Mouse (Mus musculus) forebrain, embryonic 16.5 days (tissue): ENCODE measurements at regions not wholly inside any gene's neighbourhood (a gene's known extent, or its start where the extent isn't known, plus 50 kb on each side); places are given as distances from the start of the nearest gene placed in this dataset.
A peak's percentile ranks its signal among the peaks of the same experiment; 100 is the strongest.

Experiments used
- ATAC-seq: fragments of 200-750 bp; cut with Nextera tagmentation; 2 replicates; pipeline ENCODE4 v1.8.0; 2017; ENCODE audit warnings: mild to moderate bottlenecking, moderate library complexity
- H3K27ac ChIP-seq: fragments of 300-500 bp; sonication (generic); 2 replicates; pipeline ENCODE4 v1.5.1; 2014; ENCODE audit warnings: low read length, control low read depth
- H3K27me3 ChIP-seq: fragments of 300-500 bp; sonication (generic); replicated peaks from 2 replicates; pipeline ENCODE4 v1.6.1; 2014; ENCODE audit warnings: low read length; ENCODE audit not compliant: control insufficient read depth, insufficient read depth
- H3K36me3 ChIP-seq: fragments of 300-500 bp; sonication (generic); 2 replicates; pipeline ENCODE4 v1.6.1; 2014; ENCODE audit not compliant: control insufficient read depth, insufficient read depth
- H3K4me1 ChIP-seq: fragments of 300-500 bp; sonication (generic); replicated peaks from 2 replicates; pipeline ENCODE4 v1.6.1; 2014; ENCODE audit warnings: low read length; ENCODE audit not compliant: control insufficient read depth, insufficient read depth
- H3K4me2 ChIP-seq: fragments of 300-500 bp; sonication (generic); 2 replicates; pipeline ENCODE4 v1.6.1; 2014; ENCODE audit warnings: mild to moderate bottlenecking, low read length, control low read depth
- H3K4me3 ChIP-seq: fragments of 300-500 bp; sonication (generic); replicated peaks from 2 replicates; pipeline ENCODE4 v1.5.1; 2014; ENCODE audit warnings: mild to moderate bottlenecking, low read length, control low read depth
- H3K9ac ChIP-seq: fragments of 300-500 bp; sonication (generic); replicated peaks from 2 replicates; pipeline ENCODE4 v1.6.1; 2014; ENCODE audit warnings: low read depth, low read length, control low read depth
- H3K9me3 ChIP-seq: fragments of 300-500 bp; sonication (generic); 2 replicates; pipeline ENCODE4 v1.6.1; 2016; ENCODE audit warnings: low read length; ENCODE audit not compliant: control insufficient read depth
- WGBS: fragments of 180-500 bp; shearing (Covaris S2); extraction: QIAGEN DNeasy Blood & Tissue Kit; methylation state at CpG from one replicate; pipeline ENCODE4 v1.1.7; 2014; 5-methylcytosine and 5-hydroxymethylcytosine counted together

DNA sequence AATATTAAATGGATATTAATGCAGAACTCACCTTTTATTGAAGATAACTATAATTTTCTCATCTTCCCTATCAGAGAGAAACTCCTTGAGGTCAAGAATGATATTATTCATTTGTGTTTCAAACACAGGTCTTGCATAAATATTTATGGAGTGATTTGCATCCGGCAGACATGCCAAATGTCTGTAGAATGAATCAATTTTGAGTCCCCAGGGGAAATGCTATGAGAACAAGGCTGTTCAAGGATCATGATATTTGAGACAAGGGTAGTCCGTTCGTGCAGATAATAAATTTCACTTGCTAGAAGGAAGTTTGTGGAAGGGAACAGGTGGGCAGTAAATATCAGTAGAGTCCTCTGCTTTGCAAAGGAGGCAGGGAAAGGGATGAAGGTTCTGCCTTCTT lies 141.7 kb upstream of the Apob start:
- Histone ChIP-seq H3K27me3 (no peaks in the 10 kb centered on the region), H3K4me3 (no peak overlapping the region), H3K27ac (no peak overlapping the region), H3K36me3 (no peaks in the 10 kb centered on the region), H3K4me1 (no peaks in the 10 kb centered on the region), H3K9me3 (no peaks in the 10 kb centered on the region), H3K9ac (no peak overlapping the region), H3K4me2 (no peak overlapping the region)
- WGBS, result 59% methylated on average over 3 of the region's 3 CpGs
- ATAC-seq, result no peak

DNA sequence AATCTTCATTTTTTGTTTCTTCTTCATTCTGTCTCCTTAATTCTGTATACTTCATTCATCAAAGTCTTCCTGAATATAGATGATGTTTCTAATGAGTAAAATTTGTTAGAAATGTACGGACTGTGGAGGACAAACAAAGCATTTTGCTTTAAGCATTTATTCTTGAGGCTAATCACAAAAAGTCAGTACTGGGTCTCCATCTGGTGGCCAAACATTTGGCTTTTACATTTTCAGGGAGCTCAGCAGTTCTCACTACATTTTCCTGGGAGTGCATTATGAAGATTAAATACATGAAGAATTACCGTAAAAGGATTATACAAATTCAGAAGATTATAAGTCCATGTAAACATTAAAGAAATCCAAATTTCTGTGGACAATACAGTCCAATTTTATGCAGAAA lies 123.6 kb upstream of the Apob start:
- Histone ChIP-seq H3K4me1 (no peaks in the 10 kb centered on the region), H3K4me2 (no peak overlapping the region), H3K9me3 (no peaks in the 10 kb centered on the region), H3K27me3 (no peaks in the 10 kb centered on the region), H3K4me3 (no peak overlapping the region), H3K9ac (no peak overlapping the region), H3K36me3 (no peaks in the 10 kb centered on the region), H3K27ac (no peak overlapping the region)
- ATAC-seq, result no peak
- 60% methylated on average over 2 of the region's 2 CpGs for WGBS

DNA sequence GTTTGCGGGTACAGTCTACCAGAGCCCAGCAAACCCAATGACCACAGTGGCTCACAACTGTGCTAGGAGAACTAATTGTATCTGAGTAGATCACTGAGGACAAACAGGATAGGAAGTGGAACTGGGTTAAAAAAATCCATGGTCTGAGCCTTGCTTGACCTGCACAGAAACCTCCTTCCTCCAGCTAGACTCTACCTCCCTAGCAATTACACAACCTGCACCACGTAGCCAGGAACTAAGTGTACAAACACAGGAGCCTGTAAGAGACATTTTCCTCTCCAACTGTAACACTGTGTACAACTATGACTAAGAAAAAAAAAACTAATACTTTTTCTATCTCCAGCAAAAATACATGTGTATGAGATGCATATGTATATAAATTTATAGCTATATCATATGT lies 121.8 kb upstream of the Apob start:
- no peaks in the 10 kb centered on the region for H3K4me1 ChIP-seq
- H3K4me2 ChIP-seq, result no peak overlapping the region
- no peak overlapping the region for H3K4me3 ChIP-seq
- H3K27ac ChIP-seq, result no peak overlapping the region
- H3K27me3 ChIP-seq, result no peaks in the 10 kb centered on the region
- H3K36me3 ChIP-seq, result no peaks in the 10 kb centered on the region
- H3K9ac ChIP-seq, result no peak overlapping the region
- H3K9me3 ChIP-seq, result no peaks in the 10 kb centered on the region
- ATAC-seq, result no peak
- 93% methylated on average over 2 of the region's 2 CpGs for WGBS

DNA sequence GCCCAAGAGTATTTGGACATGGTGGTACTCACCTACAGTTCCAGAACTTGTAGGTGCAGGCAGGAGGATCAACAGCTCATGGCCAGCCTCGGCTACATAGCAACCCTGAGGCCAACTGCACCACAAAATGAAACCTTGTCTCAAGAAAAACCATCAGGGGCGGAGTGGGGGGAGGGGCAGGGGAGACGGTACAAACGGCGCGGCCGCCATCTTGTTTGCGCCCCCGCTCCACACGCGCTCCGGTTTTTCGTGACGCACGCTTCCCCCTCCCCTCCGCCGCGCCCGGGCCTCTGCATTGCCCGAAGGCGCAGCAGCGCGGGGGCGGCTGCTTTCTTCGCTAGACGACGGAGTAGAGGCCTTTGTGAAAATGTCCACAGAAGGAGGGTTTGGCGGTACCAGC lies 117.9 kb upstream of the Apob start:
- ATAC-seq, result no peak
- H3K36me3 ChIP-seq, result no peaks in the 10 kb centered on the region
- no peak overlapping the region for H3K4me2 ChIP-seq
- no peak overlapping the region for H3K27ac ChIP-seq
- H3K4me3 ChIP-seq, result no peak overlapping the region
- no peaks in the 10 kb centered on the region for H3K9me3 ChIP-seq
- H3K4me1 ChIP-seq, result no peaks in the 10 kb centered on the region
- no peak overlapping the region for H3K9ac ChIP-seq
- H3K27me3 ChIP-seq, result no peaks in the 10 kb centered on the region
- 91% methylated on average over 27 of the region's 28 CpGs for WGBS

DNA sequence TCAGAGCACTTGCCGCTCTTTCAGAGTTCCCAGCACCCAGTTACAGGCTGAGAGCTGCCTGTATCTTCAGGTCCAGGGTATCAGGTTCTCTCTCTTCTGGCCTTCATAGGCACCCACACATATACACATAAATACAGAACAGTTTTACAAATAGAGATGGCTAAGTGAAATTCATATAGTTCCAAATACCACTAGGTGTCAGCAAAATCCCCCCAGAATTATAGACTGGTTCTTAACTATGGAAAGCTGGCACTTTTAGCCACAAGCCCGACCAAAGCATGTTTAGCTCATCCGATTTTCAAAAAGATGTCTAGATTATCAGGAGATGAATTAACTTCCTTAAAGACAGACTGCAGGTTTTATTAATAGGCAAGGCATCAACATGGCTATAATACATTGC lies 107.4 kb upstream of the Apob start:
- no peaks in the 10 kb centered on the region for H3K4me1 ChIP-seq
- no peak overlapping the region for H3K27ac ChIP-seq
- no peak overlapping the region for H3K4me3 ChIP-seq
- WGBS, result 69% methylated on average over 3 of the region's 3 CpGs
- H3K27me3 ChIP-seq, result no peaks in the 10 kb centered on the region
- no peak overlapping the region for H3K9ac ChIP-seq
- ATAC-seq, result peak; percentile 57
- H3K4me2 ChIP-seq, result no peak overlapping the region
- H3K36me3 ChIP-seq, result no peaks in the 10 kb centered on the region
- H3K9me3 ChIP-seq, result no peaks in the 10 kb centered on the region

DNA sequence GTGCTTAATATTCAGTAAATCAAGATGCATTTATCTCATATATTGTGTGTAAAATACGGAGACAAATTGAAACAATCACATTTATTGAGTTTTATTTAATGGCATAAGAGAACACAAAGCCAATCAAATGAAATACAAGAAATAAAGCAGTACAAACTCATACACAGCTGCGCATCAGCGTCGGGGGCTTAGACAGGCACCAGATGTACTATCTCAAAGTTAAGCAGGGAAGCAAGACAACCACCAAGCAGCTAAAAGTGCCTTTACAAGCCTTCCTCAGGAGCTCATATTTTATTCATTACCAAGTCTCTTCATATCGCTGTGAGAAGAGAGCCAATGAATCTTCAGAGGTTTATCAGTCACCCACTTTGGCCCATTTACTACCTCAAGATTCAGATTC lies 107.0 kb upstream of the Apob start:
- H3K27ac ChIP-seq, result no peak overlapping the region
- H3K4me3 ChIP-seq, result no peak overlapping the region
- no peaks in the 10 kb centered on the region for H3K27me3 ChIP-seq
- 81% methylated on average over 5 of the region's 5 CpGs for WGBS
- no peaks in the 10 kb centered on the region for H3K4me1 ChIP-seq
- H3K4me2 ChIP-seq, result no peak overlapping the region
- H3K9ac ChIP-seq, result no peak overlapping the region
- no peak for ATAC-seq
- H3K9me3 ChIP-seq, result no peaks in the 10 kb centered on the region
- no peaks in the 10 kb centered on the region for H3K36me3 ChIP-seq

DNA sequence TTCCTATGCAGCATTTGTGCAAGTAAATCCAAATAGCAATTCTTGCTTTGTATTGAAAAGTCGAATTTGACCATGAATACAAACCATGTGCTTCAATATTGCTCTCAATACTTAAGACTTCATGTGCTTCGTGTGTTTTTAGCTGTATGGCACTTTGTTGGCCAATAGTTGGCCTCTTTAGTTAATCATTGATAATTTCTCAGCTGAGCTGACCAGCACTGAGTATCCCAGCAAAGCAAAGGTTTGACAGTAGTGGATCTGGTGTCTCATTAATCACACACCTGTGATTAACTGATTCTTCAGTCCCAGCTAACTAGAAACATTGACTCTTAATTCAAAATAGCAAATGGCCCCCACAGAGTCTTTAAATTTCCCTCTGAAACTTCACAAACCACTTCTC lies 102.0 kb upstream of the Apob start:
- Histone ChIP-seq H3K4me1 (no peaks in the 10 kb centered on the region), H3K27me3 (no peaks in the 10 kb centered on the region), H3K4me3 (no peak overlapping the region), H3K9ac (no peak overlapping the region), H3K4me2 (no peak overlapping the region), H3K27ac (no peak overlapping the region), H3K9me3 (no peaks in the 10 kb centered on the region), H3K36me3 (no peaks in the 10 kb centered on the region)
- ATAC-seq, result no peak
- WGBS, result 73% methylated on average over 2 of the region's 2 CpGs

DNA sequence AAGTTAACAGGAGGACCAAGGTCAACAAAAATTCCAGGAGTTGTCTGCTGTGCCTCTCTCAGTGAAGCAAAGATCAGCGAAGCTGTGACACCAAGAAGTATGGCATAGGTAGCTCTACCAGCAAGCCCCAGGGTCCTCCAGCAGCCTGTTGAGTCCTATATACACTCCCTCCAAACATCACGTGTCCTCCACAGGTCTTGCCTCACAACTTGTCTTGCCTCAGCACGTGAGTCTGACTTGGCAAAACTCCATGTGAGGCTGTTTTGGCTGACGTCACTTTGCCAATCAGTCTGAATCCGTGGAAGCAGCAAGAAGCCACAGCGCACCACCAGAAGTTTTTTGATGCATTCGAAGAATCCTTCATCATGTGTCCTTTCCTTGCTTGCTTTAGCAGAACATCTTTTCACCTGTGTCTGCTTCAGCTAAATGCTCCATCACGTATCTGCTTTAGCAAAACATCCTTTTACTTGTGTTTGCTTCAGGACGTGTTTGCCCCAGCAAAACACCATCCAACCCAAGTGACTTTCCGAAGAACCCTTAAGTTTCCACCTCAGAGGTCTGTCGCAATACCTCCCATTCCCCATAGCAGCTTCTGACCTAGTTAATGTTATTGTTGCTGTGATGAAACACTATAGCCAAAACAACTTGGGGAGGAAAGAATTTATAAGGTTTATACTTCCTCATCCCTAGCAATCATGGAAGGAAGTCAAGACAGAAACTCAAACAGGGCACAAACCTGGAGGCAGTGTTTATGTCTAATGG lies 101.0 kb upstream of the Apob start:
- Histone ChIP-seq H3K9me3 (no peaks in the 10 kb centered on the region), H3K27me3 (no peaks in the 10 kb centered on the region), H3K4me1 (no peaks in the 10 kb centered on the region), H3K4me3 (no peak overlapping the region), H3K27ac (no peak overlapping the region), H3K36me3 (no peaks in the 10 kb centered on the region), H3K9ac (no peak overlapping the region), H3K4me2 (no peak overlapping the region)
- WGBS, result 80% methylated on average over 11 of the region's 11 CpGs
- ATAC-seq, result no peak

DNA sequence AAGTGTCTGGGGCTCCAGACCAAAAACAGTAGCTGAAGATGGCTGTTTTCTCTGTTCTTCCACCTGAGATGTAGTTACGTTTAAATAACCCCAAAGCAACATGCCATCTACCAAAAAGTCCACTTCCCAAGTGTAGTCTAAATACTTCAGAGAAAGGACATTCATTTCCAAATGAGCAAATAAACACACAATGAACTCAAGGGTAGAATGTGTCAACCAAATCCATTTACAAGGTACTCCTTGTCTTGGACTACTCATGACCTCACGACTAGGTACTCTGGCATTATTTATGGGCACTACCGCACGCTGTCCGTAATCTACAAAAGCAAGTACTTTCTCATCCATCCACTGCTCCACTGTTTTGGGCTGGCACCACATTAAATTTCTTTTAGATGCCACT lies 98.7 kb upstream of the Apob start:
- H3K36me3 ChIP-seq, result no peaks in the 10 kb centered on the region
- no peak overlapping the region for H3K9ac ChIP-seq
- H3K27me3 ChIP-seq, result no peaks in the 10 kb centered on the region
- H3K9me3 ChIP-seq, result no peaks in the 10 kb centered on the region
- WGBS, result 90% methylated on average over 5 of the region's 5 CpGs
- ATAC-seq, result no peak
- no peak overlapping the region for H3K27ac ChIP-seq
- no peak overlapping the region for H3K4me3 ChIP-seq
- H3K4me2 ChIP-seq, result no peak overlapping the region
- H3K4me1 ChIP-seq, result no peaks in the 10 kb centered on the region

DNA sequence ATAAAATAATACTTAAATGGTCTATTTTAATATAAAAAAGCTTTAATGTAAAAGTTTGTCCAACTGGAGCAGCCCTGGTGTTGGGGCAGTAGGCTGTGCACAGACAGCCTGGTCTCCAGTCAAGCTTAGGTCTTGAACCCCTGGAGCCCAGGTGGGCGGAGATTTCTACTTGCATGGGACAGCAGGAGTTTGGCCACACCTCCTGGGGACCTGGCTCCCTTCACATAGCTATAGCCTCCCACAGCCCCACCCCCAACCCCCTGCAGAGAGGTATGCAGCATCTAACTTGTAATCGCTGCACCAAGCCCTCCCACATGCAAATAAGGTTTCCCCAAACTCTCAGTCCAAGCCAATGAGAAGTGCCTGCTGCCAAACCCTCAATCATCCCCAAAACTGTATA lies 81.3 kb upstream of the Apob start:
- no peaks in the 10 kb centered on the region for H3K36me3 ChIP-seq
- no peaks in the 10 kb centered on the region for H3K4me1 ChIP-seq
- no peak overlapping the region for H3K27ac ChIP-seq
- no peak for ATAC-seq
- H3K9me3 ChIP-seq, result no peaks in the 10 kb centered on the region
- H3K9ac ChIP-seq, result no peak overlapping the region
- no peaks in the 10 kb centered on the region for H3K27me3 ChIP-seq
- no peak overlapping the region for H3K4me2 ChIP-seq
- WGBS, result 57% methylated on average over 2 of the region's 2 CpGs
- H3K4me3 ChIP-seq, result no peak overlapping the region
